ENCODE assay signal across 11 mouse cellular contexts in genomic region chr2:181041941-181042340, GRCm38 (mm10). TPM values are rescaled to one million over a fixed set of nuclear protein-coding genes. Genes with fewer than 3 reads are reported as not detected.
A peak's percentile ranks its signal among the peaks of the same experiment; 100 is the strongest.
DNase-seq lines count a peak whose midpoint lies in the region; ATAC-seq lines count a peak whose summit lies in the region.
"Had no signal": no experiment of that assay in that cellular context is flagged by ENCODE, and none has a peak within 500 bp of the region (broad histone marks: within the 10 kb centered on the region; RNA-seq: fewer than 3 reads in every experiment).

No protein-coding gene starts in this region.

- DNase-seq in forebrain, embryonic 10.5 days (ENCODE audit: extremely low spot score, low spot score): peak; percentile 34
- DNase-seq in ZHBTc4 (ENCODE audit: low read depth, low spot score): peak; percentile 18
- DNase-seq in kidney, postnatal 36 days: peak; percentile 85 to 89
- no peak for DNase-seq in left cerebral cortex, adult 11 months (ENCODE audit: low spot score)
- DNase-seq in c-Kit-positive CD71-positive TER-119-positive erythroid progenitor cells, embryonic 14.5 days (ENCODE audit: low spot score): no peak
- no peak for DNase-seq in left cerebral cortex, adult 9 months (ENCODE audit: low spot score in 2 of 2)
- DNase-seq: cerebellum, adult 9-11 months; thymus, postnatal 25 days had no signal

- no peaks in the 10 kb centered on the region for H3K36me3 ChIP-seq in forebrain, embryonic 10.5 days (replicated peaks)
- H3K36me3 ChIP-seq in forebrain, embryonic 15.5 days: no peaks in the 10 kb centered on the region
- 0 out of 2 replicates have a peak, but pooled peaks cover under 1% of the 10 kb centered on the region for H3K36me3 ChIP-seq in hindbrain, embryonic 13.5 days
- H3K36me3 ChIP-seq: heart, embryonic 12.5 days had no signal

- no peak for ATAC-seq in forebrain, embryonic 15.5 days (replicated peaks)
- ATAC-seq in hindbrain, embryonic 13.5 days (ENCODE audit: low FRiP score): peak; percentile 17; the same call in 1 of the 2 replicates

- H3K27ac ChIP-seq in forebrain, embryonic 10.5 days: peak overlapping the region; percentile 75
- H3K27ac ChIP-seq in forebrain, embryonic 15.5 days (replicated peaks): no peak overlapping the region
- peak overlapping the region; percentile 81 for H3K27ac ChIP-seq in hindbrain, embryonic 13.5 days

- 1% methylated on average over 7 of the region's 7 CpGs for WGBS in forebrain, embryonic 10.5 days
- 7% methylated on average over 7 of the region's 7 CpGs for WGBS in forebrain, embryonic 15.5 days
- 3% methylated on average over 7 of the region's 7 CpGs for WGBS in hindbrain, embryonic 13.5 days

- H3K4me2 ChIP-seq in forebrain, embryonic 15.5 days (replicated peaks): no peak overlapping the region
- no peak overlapping the region for H3K4me2 ChIP-seq in hindbrain, embryonic 13.5 days
- H3K4me2 ChIP-seq: heart, embryonic 12.5 days had no signal

- no peaks in the 10 kb centered on the region for H3K9me3 ChIP-seq in forebrain, embryonic 10.5 days
- no peaks in the 10 kb centered on the region for H3K9me3 ChIP-seq in forebrain, embryonic 15.5 days
- no peaks in the 10 kb centered on the region for H3K9me3 ChIP-seq in hindbrain, embryonic 13.5 days
- H3K9me3 ChIP-seq: heart, embryonic 12.5 days had no signal

- no peak overlapping the region; the same call in 1 of the 2 replicates for H3K4me3 ChIP-seq in forebrain, embryonic 10.5 days
- no peak overlapping the region for H3K4me3 ChIP-seq in forebrain, embryonic 15.5 days
- H3K4me3 ChIP-seq in hindbrain, embryonic 13.5 days: no peak overlapping the region
- H3K4me3 ChIP-seq: heart, embryonic 12.5 days had no signal

- no peak overlapping the region for H3K9ac ChIP-seq in forebrain, embryonic 15.5 days (replicated peaks)
- H3K9ac ChIP-seq in hindbrain, embryonic 13.5 days: 0 out of 2 replicates have a peak overlapping the region, but pooled peaks have one; percentile 29
- H3K9ac ChIP-seq: heart, embryonic 12.5 days had no signal

- H3K27me3 ChIP-seq in forebrain, embryonic 10.5 days (ENCODE audit: poor library complexity, severe bottlenecking): peaks cover 66% of the 10 kb centered on the region
- peaks cover 30% of the 10 kb centered on the region; the same call in 1 of the 2 replicates for H3K27me3 ChIP-seq in forebrain, embryonic 15.5 days
- H3K27me3 ChIP-seq in hindbrain, embryonic 13.5 days: peaks cover 27% of the 10 kb centered on the region

- H3K4me1 ChIP-seq in forebrain, embryonic 10.5 days: peaks cover 71% of the 10 kb centered on the region
- peaks cover 41% of the 10 kb centered on the region for H3K4me1 ChIP-seq in forebrain, embryonic 15.5 days
- peaks cover 65% of the 10 kb centered on the region for H3K4me1 ChIP-seq in hindbrain, embryonic 13.5 days (replicated peaks)

RNA-seq across cellular contexts. Expression of gene Chrna4, which starts 1.4 kb away (rescaled TPM):
- polyA plus RNA-seq in forebrain, embryonic 10.5 days (2016; fragmentation: Nextera tagmentation; extraction: Ambion mirVana): 5.7 and 5.8 TPM in 2 replicates
- polyA plus RNA-seq in forebrain, embryonic 15.5 days (2015; fragmentation: Nextera tagmentation; extraction: Ambion mirVana): 8.9 and 10.0 TPM in 2 replicates
- polyA plus RNA-seq in hindbrain, embryonic 13.5 days (2015; fragmentation: Nextera tagmentation; extraction: Ambion mirVana): 33.6 and 37.0 TPM in 2 replicates

RNA-seq across cellular contexts. Expression of gene Col20a1, which starts 55.6 kb away (rescaled TPM):
- 0.07 and 0.17 TPM in 2 replicates for polyA plus RNA-seq in forebrain, embryonic 10.5 days (2016; fragmentation: Nextera tagmentation; extraction: Ambion mirVana)
- polyA plus RNA-seq in forebrain, embryonic 15.5 days (2015; fragmentation: Nextera tagmentation; extraction: Ambion mirVana): 0.08 and 0.29 TPM in 2 replicates
- polyA plus RNA-seq in hindbrain, embryonic 13.5 days (2015; fragmentation: Nextera tagmentation; extraction: Ambion mirVana): 0.61 and 0.78 TPM in 2 replicates

Comparison
In these comparisons a context has a peak if more than half of its experiments do, and no peak if none do; other contexts are left out.
1. DNase-seq: peak in forebrain, embryonic 10.5 days (single experiment), ZHBTc4 (single experiment) and kidney, postnatal 36 days (2 of 2); none in left cerebral cortex, adult 11 months (single experiment), c-Kit-positive CD71-positive TER-119-positive erythroid progenitor cells, embryonic 14.5 days (single experiment) and left cerebral cortex, adult 9 months (0 of 2).